Mouse (Mus musculus): ENCODE results near the gene Lpar5. TPM values are rescaled to one million over a fixed set of nuclear protein-coding genes. Genes with fewer than 3 reads are reported as not detected.
"Not testable (repeated sequence)": the region's sequence is repeated elsewhere in the genome, so short reads cannot be mapped to it uniquely, and the experiment has no call there.

The Lpar5 gene
- 1.1 and 1.4 TPM in 2 replicates for polyA plus RNA-seq (2014; fragmentation: Nextera tagmentation; extraction: Ambion mirVana)

DNA sequence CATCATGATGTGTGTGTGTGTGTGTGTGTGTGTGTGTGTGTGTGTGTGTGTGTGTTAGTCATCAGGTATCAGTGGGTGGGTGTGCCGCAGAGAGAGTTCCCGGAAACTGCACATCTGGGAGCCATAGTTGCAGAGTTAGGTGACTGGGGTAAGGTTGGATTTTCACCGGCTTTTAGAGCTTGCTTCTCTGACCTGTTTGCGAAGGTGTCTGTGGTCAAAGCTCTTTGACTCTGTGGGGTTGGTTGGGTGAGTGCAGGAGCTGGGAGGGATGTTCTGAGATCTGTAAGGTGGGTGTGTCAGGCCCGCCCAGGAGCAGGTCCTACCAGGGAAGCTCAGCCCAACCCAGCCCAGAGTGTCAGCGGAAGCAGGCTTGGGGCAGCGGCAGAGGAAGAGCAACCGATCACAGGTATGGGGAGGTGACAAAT is at the start of gene Lpar5:
Gene Lpar5, plus strand, starts transcription at position 350 of the 425 bp plus-strand sequence.
- Histone ChIP-seq H3K9ac (ENCODE audit: low read depth, low read length) (no peak within 1 kb of the TSS), H3K36me3 (ENCODE audit: control insufficient read depth, insufficient read depth, low read length) (no peaks in the 10 kb centered on the region), H3K4me3 (ENCODE audit: low read depth, low read length) (no peak within 1 kb of the TSS), H3K9me3 (ENCODE audit: control insufficient read depth, low read length) (no peaks in the 10 kb centered on the region), H3K4me2 (ENCODE audit: low read depth, low read length) (no peak within 1 kb of the TSS), H3K4me1 (ENCODE audit: control insufficient read depth, insufficient read depth, low read length) (peaks cover 13% of the 10 kb centered on the region), H3K27ac (replicated peaks; ENCODE audit: low read depth, low read length) (no peak within 1 kb of the TSS), H3K27me3 (replicated peaks; ENCODE audit: control insufficient read depth, insufficient read depth, low read length) (no peaks in the 10 kb centered on the region)
- 47% methylated on average over 8 of the region's 8 CpGs for WGBS
- ATAC-seq (ENCODE audit: low read depth) (no peak), DNase-seq (ENCODE audit: low spot score) (no peak)

DNA sequence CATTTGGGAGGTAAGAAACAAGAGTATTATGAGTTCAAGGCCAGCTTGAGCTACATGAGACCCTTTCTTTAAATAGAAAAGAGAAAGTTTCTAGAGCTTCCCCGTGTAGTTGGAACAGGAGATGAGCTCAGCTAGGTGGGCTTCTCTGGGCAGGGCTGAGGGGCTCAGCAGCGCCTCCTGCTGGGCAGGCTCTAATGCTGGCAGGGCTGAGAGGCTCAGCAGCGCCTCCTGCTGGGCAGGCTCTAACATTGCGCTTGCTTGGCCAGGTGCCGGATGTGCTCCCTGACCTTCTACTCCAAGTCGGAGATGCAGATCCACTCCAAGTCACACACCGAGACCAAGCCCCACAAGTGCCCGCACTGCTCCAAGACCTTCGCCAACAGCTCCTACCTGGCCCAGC is 37.2 kb upstream of the Lpar5 start:
- H3K4me3 ChIP-seq (ENCODE audit: low read depth, low read length), result not testable (repeated sequence)

DNA sequence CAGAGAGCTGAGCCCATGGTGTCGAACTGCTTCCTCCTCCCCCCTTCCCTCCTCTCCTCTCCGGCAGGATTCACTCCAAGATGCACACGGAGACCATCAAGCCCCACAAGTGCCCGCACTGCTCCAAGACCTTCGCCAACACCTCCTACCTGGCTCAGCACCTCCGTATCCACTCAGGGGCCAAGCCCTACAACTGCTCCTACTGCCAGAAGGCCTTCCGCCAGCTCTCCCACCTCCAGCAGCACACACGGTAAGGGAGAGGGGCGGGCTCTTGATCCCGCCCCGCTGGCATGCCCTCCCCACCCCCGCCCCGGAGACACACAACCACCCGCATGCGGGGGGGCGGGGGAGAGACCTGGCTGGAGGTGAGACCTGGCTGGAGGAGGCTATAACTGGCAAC is 36.1 kb upstream of the Lpar5 start:
- H3K36me3 ChIP-seq (ENCODE audit: control insufficient read depth, insufficient read depth, low read length), result peaks cover 88% of the 10 kb centered on the region
- ATAC-seq (ENCODE audit: low read depth), result no peak
- H3K4me2 ChIP-seq (ENCODE audit: low read depth, low read length), result no peak overlapping the region
- H3K27me3 ChIP-seq (replicated peaks; ENCODE audit: control insufficient read depth, insufficient read depth, low read length), result no peaks in the 10 kb centered on the region
- 90% methylated on average over 16 of the region's 16 CpGs for WGBS
- no peak overlapping the region for H3K4me3 ChIP-seq (ENCODE audit: low read depth, low read length)
- no peaks in the 10 kb centered on the region for H3K4me1 ChIP-seq (ENCODE audit: control insufficient read depth, insufficient read depth, low read length)
- no peak for DNase-seq (ENCODE audit: low spot score)
- H3K27ac ChIP-seq (replicated peaks; ENCODE audit: low read depth, low read length), result no peak overlapping the region
- H3K9ac ChIP-seq (ENCODE audit: low read depth, low read length), result no peak overlapping the region
- H3K9me3 ChIP-seq (ENCODE audit: control insufficient read depth, low read length), result no peaks in the 10 kb centered on the region

More for the DNA sequence above, 37.2 kb upstream of the Lpar5 start:
- H3K27ac ChIP-seq (replicated peaks; ENCODE audit: low read depth, low read length); DNase-seq (ENCODE audit: low spot score); H3K4me1 ChIP-seq (ENCODE audit: control insufficient read depth, insufficient read depth, low read length); H3K9ac ChIP-seq (ENCODE audit: low read depth, low read length); H3K9me3 ChIP-seq (ENCODE audit: control insufficient read depth, low read length); H3K4me2 ChIP-seq (ENCODE audit: low read depth, low read length); H3K27me3 ChIP-seq (replicated peaks; ENCODE audit: control insufficient read depth, insufficient read depth, low read length): not testable (repeated sequence)
- ATAC-seq (ENCODE audit: low read depth), result peak; percentile 27; the same call in 1 of the 2 replicates
- peaks cover 88% of the 10 kb centered on the region for H3K36me3 ChIP-seq (ENCODE audit: control insufficient read depth, insufficient read depth, low read length)
- 25% methylated on average over 5 of the region's 9 CpGs for WGBS

DNA sequence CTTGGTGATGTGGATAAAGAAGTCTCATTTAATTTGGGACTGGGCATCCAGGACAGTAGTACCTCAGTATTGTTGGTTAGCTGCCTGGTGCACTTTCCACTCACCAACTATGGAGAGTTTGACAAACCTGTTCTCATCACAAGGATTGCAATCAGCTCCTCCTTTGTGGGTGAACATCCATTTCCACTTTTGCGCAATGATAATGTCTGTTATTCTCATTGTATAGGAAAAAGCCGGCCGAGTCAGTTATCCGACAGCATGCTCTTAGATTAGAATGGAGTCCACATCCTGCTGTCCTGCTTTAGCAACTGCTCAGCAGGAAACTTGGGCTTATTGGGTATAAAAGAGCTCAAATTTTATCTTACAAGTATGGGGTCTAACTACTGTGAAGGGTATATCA is 29.1 kb upstream of the Lpar5 start:
- H3K9me3 ChIP-seq (ENCODE audit: control insufficient read depth, low read length), result no peaks in the 10 kb centered on the region
- peaks cover 8% of the 10 kb centered on the region; the same call in 1 of the 2 replicates for H3K4me1 ChIP-seq (ENCODE audit: control insufficient read depth, insufficient read depth, low read length)
- ATAC-seq (ENCODE audit: low read depth) (no peak), DNase-seq (ENCODE audit: low spot score) (no peak)
- H3K36me3 ChIP-seq (ENCODE audit: control insufficient read depth, insufficient read depth, low read length), result peaks cover 45% of the 10 kb centered on the region
- H3K4me3 ChIP-seq (ENCODE audit: low read depth, low read length), result peak overlapping the region; percentile 75; the same call in 1 of the 2 replicates
- peak overlapping the region; percentile 84 for H3K27ac ChIP-seq (replicated peaks; ENCODE audit: low read depth, low read length)
- WGBS, result 97% methylated on average over 4 of the region's 4 CpGs
- H3K4me2 ChIP-seq (ENCODE audit: low read depth, low read length), result peak overlapping the region; percentile 55
- H3K9ac ChIP-seq (ENCODE audit: low read depth, low read length), result peak overlapping the region; percentile 41; the same call in 1 of the 2 replicates
- H3K27me3 ChIP-seq (replicated peaks; ENCODE audit: control insufficient read depth, insufficient read depth, low read length), result no peaks in the 10 kb centered on the region

DNA sequence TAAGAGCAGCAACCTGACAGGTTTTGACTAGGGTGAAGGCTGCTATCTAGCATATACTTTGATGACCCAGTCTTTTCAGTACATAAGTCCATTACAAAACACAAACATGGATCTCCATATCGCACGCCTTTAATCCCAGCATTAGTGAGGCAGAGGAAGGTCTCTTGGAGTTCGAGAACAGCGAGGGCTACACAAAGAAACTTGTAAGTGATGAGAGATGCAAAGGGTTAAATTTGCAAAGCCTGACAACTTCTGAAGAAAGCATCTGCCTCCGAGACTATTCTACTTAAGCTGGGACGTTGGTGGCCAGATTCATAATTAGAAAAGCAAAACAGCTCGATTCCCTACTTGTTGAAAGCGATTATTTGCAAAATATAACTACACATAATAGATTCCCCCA is 28.6 kb upstream of the Lpar5 start:
- no peak for DNase-seq (ENCODE audit: low spot score)
- H3K27me3 ChIP-seq (replicated peaks; ENCODE audit: control insufficient read depth, insufficient read depth, low read length), result no peaks in the 10 kb centered on the region
- peak overlapping the region; percentile 84 for H3K27ac ChIP-seq (replicated peaks; ENCODE audit: low read depth, low read length)
- peaks cover 8% of the 10 kb centered on the region; the same call in 1 of the 2 replicates for H3K4me1 ChIP-seq (ENCODE audit: control insufficient read depth, insufficient read depth, low read length)
- peaks cover 45% of the 10 kb centered on the region for H3K36me3 ChIP-seq (ENCODE audit: control insufficient read depth, insufficient read depth, low read length)
- WGBS, result 7% methylated on average over 8 of the region's 8 CpGs
- no peaks in the 10 kb centered on the region for H3K9me3 ChIP-seq (ENCODE audit: control insufficient read depth, low read length)
- ATAC-seq (ENCODE audit: low read depth), result peak; percentile 9; the same call in 1 of the 2 replicates
- peak overlapping the region; percentile 41 for H3K9ac ChIP-seq (ENCODE audit: low read depth, low read length)
- peak overlapping the region; percentile 75 for H3K4me3 ChIP-seq (ENCODE audit: low read depth, low read length)
- H3K4me2 ChIP-seq (ENCODE audit: low read depth, low read length), result peak overlapping the region; percentile 55

DNA sequence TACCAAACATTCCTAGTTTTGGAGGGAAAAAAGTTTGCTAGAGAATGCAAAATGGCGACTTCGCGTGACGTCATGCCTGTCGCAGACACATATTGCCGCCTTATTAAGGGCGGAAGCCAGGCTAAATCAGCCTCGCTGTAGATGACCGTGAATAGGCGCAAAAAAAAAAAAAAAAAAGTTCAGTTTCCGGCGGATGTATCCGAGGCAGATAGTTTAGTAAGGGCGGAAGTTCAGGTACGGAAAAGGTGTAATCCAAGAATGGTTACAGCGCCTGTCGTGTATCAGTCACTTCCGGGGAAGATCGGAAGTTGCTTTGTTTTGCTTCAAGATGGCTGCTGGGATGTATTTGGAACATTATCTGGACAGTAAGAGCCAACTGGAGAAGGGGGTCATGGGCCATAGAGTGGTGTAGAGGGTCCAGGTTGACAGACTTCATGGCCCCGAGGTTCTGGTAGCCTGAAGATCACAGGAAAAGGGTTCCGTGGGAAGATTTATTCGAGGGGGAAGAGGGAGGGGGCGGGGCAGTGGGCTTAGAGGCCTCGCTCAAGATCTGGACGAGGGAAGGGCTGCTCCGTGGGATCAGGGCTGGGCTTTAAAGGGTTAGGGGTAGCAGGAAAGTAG is 28.1 kb upstream of the Lpar5 start, which contains the start of gene Ing4:
Gene Ing4, plus strand, starts transcription at position 228 of the 621 bp plus-strand sequence.
- H3K9me3 ChIP-seq (ENCODE audit: control insufficient read depth, low read length), result no peaks in the 10 kb centered on the region
- under 1% methylated on average over 26 of the region's 26 CpGs for WGBS
- H3K27me3 ChIP-seq (replicated peaks; ENCODE audit: control insufficient read depth, insufficient read depth, low read length), result no peaks in the 10 kb centered on the region
- H3K4me1 ChIP-seq (ENCODE audit: control insufficient read depth, insufficient read depth, low read length), result peaks cover 8% of the 10 kb centered on the region; the same call in 1 of the 2 replicates
- DNase-seq (ENCODE audit: low spot score) (peak; percentile 99), ATAC-seq (ENCODE audit: low read depth) (peak; percentile 97)
- peak within 1 kb of the TSS; percentile 77 for H3K9ac ChIP-seq (ENCODE audit: low read depth, low read length)
- peaks cover 46% of the 10 kb centered on the region for H3K36me3 ChIP-seq (ENCODE audit: control insufficient read depth, insufficient read depth, low read length)
- H3K27ac ChIP-seq (replicated peaks; ENCODE audit: low read depth, low read length), result peak within 1 kb of the TSS; percentile 85
- peak within 1 kb of the TSS; percentile 75 for H3K4me3 ChIP-seq (ENCODE audit: low read depth, low read length)
- peak within 1 kb of the TSS; percentile 84 for H3K4me2 ChIP-seq (ENCODE audit: low read depth, low read length)

DNA sequence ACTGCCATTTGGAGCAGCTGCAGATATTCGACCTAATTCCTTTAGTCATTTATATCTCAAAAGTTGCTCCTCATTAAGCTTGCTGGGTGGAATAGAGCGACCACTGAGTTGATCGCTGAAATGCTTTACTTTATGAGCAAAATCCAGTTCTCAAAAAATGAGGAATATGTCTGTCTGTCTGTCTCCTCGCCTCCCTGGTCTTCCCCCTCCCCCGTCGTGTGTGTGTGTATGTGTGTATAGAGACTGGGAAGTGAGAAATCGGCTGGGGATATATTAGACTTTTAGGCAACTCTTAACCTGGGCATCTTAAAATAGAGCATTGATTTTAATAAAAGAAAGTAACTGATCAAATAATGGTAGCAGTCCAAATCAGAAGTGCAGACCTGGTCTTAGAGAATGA is 27.5 kb upstream of the Lpar5 start:
- H3K9ac ChIP-seq (ENCODE audit: low read depth, low read length), result peak overlapping the region; percentile 77
- 14% methylated on average over 7 of the region's 7 CpGs for WGBS
- ATAC-seq (ENCODE audit: low read depth), result no peak
- peaks cover 8% of the 10 kb centered on the region; the same call in 1 of the 2 replicates for H3K4me1 ChIP-seq (ENCODE audit: control insufficient read depth, insufficient read depth, low read length)
- DNase-seq (ENCODE audit: low spot score), result no peak
- H3K4me2 ChIP-seq (ENCODE audit: low read depth, low read length), result peak overlapping the region; percentile 84
- no peaks in the 10 kb centered on the region for H3K9me3 ChIP-seq (ENCODE audit: control insufficient read depth, low read length)
- H3K36me3 ChIP-seq (ENCODE audit: control insufficient read depth, insufficient read depth, low read length), result peaks cover 46% of the 10 kb centered on the region
- no peaks in the 10 kb centered on the region for H3K27me3 ChIP-seq (replicated peaks; ENCODE audit: control insufficient read depth, insufficient read depth, low read length)
- H3K4me3 ChIP-seq (ENCODE audit: low read depth, low read length), result peak overlapping the region; percentile 75
- peak overlapping the region; percentile 85; the same call in 1 of the 2 replicates for H3K27ac ChIP-seq (replicated peaks; ENCODE audit: low read depth, low read length)

DNA sequence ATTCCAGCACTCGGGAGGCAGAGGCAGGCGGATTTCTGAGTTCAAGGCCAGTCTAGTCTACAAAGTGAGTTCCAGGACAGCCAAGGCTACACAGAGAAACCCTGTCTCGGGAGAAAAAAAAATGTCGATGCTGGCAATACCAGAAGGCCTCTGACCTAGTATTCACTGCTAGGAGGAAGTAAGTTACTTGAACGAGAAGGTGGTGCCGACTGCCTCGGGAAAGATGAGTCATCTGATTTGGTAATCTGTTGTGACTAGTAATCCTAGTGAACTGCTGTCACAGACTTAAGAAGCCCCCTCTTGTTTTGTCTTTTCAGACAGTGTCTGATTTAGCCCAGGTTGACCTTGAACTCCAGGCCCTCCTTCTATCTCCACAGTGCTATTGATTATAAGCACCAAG is 26.7 kb upstream of the Lpar5 start:
- Histone ChIP-seq H3K27ac (replicated peaks; ENCODE audit: low read depth, low read length) (no peak overlapping the region), H3K27me3 (replicated peaks; ENCODE audit: control insufficient read depth, insufficient read depth, low read length) (no peaks in the 10 kb centered on the region), H3K4me1 (ENCODE audit: control insufficient read depth, insufficient read depth, low read length) (peaks cover 8% of the 10 kb centered on the region; the same call in 1 of the 2 replicates), H3K4me3 (ENCODE audit: low read depth, low read length) (peak overlapping the region; percentile 75; the same call in 1 of the 2 replicates), H3K4me2 (ENCODE audit: low read depth, low read length) (0 out of 2 replicates have a peak overlapping the region, but pooled peaks have one; percentile 84), H3K9me3 (ENCODE audit: control insufficient read depth, low read length) (no peaks in the 10 kb centered on the region), H3K36me3 (ENCODE audit: control insufficient read depth, insufficient read depth, low read length) (peaks cover 44% of the 10 kb centered on the region), H3K9ac (ENCODE audit: low read depth, low read length) (no peak overlapping the region)
- DNase-seq (ENCODE audit: low spot score) (no peak), ATAC-seq (ENCODE audit: low read depth) (no peak)
- WGBS, result 87% methylated on average over 7 of the region's 7 CpGs
